Mouse (Mus musculus) thymus, postnatal 0 days (tissue): Measurements from ENCODE around the gene Cdk17. TPM values are rescaled to one million over a fixed set of nuclear protein-coding genes. Genes with fewer than 3 reads are reported as not detected.

Experiments
- DNase-seq: peaks from one replicate; pipeline ENCODE4 v3.0.0-alpha.2; 2015; ENCODE audit warnings: low spot score
- polyA plus RNA-seq: library from polyadenylated mRNA; unstranded; fragments of >200 nt; fragmentation: Nextera tagmentation; extraction: Ambion mirVana; gene quantifications from 2 replicates; pipeline ENCODE4 v1.2.1, GENCODE M21; 2015

Gene Cdk17
- polyA plus RNA-seq, result 46.3 and 55.3 TPM in 2 replicates

DNA sequence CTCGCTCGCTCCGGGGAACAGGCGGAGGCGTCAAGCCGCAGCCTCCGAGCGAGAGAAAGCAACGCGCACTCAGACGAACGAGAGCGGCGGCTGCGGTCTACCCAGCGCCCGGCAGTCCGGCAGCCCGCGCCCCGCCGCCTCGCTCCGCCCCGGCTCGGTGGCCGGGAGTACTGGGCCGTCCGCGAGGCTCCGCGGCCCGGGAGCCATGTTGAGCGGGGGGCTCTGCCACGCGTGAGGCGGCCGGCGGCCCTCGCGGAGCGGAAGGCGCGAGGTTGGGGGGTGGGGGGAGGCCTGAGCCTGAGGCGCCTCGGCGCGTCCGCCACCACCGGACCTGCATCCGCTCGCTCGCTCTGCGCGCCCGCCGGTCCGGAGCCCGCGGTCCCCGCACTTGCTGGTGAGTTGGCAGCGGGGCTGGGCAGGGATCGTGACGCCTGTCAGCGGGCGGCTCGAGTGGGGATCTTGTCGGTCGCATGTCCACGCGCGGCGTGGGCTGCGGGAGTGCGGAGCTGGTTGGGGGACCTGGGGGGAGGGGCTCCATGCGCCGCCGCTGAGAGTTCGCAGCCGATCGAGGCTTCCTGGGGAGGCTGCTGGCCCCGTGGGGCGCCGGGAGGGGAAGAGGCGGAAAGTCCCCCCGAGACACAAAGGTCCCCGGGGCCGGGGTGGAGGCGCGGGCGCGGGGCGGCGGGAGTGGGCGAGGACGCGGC, at the start of gene Cdk17:
Cdk17 (plus strand) TSS at position 69 of the 704 bp plus-strand sequence.
- DNase-seq, result peak; percentile 70

GRCm38 (mm10) chr10:93111412-93111811, 49.3 kb upstream of the Cdk17 start:
- no peak for DNase-seq

DNA sequence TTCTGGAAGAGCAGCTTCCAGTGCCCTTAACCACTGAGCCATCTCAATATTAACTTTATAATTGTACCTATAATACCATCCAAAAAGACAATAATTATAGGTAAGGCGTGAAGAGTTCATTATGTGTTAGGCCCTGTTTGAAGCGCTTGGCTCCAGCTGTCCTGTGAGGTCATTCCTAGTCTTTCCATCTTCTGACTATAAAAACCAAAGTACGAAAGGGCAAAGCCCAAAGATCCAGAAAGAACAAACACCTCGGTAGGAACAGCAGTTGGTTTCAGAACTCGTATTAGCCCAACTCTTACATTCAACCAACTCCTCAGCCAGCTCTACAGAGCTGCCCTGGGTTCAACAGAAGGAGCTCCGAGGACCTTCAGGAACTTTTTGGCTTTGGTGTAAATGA, 48.7 kb upstream of the Cdk17 start:
- DNase-seq, result no peak

- no peak for DNase-seq
Measured at GRCm38 (mm10) chr10:93113968-93114367, 46.7 kb upstream of the Cdk17 start.

GRCm38 (mm10) chr10:93114782-93115181, 45.9 kb upstream of the Cdk17 start:
- DNase-seq, result no peak

GRCm38 (mm10) chr10:93115743-93116142, 44.9 kb upstream of the Cdk17 start:
- DNase-seq, result no peak

DNA sequence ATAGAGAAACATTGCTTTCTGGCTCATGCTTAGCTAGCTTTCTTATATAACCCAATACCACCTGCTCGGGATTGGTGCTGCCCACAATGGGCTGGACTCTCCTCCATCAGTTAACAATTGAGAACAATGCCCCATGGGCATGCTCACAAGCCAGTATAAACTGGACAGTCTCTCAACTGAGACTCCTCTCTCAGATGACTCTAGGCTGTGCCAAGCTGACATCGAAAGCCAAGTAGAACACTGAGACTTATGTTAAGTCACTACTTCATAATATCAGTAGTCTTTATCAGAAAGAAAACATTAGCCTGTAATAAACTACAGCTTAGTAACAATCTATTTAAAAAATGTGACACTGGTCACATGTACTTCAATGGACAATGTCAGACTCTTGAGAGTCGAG, 44.0 kb upstream of the Cdk17 start:
- no peak for DNase-seq

DNA sequence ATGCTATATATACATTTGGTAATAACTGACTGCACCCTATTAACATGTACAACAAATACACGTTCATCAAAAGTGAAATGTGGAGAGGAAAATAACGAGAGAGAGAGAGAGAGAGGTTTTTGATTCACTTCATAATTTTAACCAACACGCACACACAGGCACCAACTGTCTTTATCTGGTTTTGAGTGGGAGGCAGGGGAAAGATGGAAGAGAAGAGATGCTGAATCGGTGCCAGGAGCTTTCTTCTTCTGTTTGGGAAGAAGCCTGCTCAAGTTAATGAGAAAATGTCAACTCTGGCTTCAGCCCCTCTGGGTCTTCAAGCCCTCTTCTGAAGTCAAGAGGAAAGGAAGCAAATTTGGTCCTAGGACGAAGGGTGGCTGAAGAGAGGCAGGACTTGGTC, 40.9 kb upstream of the Cdk17 start:
- DNase-seq, result no peak

GRCm38 (mm10) chr10:93121262-93121860, 39.3 kb upstream of the Cdk17 start:
- DNase-seq, result no peak

DNA sequence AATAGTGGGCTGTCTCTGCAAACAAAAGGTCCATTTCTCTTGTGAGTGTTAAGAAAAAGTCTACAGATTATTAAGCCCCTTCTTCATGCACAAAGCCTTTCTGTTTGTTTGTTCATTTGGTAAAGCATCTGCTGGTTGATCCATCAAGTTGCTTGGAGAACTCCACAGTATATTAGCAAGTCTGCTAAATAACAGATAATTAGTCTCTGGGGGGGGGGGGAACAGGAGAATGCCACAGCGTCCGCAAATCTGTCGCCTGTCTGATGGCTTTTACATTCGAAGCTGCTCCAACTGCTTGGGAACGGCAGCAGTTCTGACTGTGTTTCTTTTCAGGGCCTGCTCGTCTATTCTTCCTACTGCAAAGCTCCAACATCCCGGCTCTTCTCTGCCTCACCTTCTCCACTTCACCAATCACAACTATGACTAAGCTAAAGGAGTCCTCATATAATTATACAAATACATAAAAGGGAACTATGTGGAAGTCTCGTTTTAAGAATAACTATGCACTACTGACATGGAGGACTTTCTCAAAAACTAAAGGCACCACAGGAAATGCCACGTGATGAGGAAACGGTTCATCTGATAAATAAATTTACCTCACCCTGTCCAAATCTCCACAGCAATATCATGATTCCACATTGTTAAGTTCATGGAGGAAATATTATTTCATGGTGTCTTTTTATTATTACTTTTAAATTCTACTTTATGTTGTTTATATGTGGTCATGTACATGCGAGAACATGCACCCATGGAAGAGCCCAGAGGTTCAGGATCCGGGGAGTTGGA, 38.1 kb upstream of the Cdk17 start:
- DNase-seq, result peak; percentile 45

DNA sequence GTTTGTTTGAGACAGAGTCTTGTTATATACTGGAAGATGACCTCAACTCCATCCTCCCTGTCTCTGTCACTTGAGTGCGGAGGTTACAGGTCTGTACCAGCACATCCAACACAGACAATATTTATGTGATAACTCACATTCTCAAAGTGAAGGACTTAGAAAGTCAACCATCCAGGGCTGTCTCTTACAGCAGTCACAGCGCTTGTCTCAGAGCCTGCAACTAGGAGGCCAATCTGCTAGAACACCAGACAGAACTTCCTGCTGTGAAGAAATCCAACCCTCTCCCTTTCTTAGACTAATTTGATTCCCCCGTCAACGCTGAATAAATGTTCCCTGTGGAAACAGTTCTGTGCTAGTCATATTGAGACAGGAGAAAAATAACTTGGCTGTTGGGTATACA, 37.4 kb upstream of the Cdk17 start:
- DNase-seq, result peak; percentile 50

- DNase-seq, result peak; percentile 93
Measured at GRCm38 (mm10) chr10:93123957-93124613, 36.6 kb upstream of the Cdk17 start.

DNA sequence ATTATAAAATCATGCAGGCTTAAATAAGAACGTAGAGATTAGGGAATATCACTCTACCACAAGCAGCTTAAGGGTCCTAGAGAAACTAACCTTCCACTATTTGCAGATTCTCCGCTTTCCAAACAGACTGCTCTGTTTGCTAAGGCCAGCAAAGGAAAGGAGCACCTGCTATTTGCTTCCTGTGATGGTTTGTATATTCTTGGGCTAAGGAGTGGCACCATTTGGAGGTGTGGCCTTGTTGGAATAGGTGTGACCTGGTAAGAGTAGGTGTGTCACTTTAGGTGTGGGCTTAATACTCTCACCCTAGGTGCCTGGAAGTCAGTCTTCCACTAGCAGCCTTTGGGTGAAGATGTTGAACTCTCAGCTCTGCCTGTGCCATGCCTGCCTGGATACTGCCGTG, 34.6 kb upstream of the Cdk17 start:
- no peak for DNase-seq

DNA sequence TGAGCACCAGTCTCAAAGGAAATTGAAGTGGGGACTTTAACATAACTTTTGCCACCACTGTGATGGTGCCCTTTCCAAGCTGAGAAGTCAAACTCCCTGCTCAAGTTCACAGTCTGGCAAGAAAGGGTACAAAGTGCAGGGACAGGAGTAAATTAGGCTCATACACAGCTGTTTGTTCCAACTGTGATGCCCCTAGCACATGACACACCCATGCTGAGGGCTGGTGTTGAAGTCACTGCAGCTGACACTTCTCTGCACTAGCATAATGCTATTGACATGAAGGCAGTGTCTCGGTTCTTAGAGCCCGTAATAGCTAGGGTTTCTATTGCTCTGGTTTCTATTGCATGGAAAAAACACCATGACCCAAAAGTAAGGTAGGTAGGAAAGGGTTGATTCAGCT, 32.1 kb upstream of the Cdk17 start:
- DNase-seq, result no peak

DNA sequence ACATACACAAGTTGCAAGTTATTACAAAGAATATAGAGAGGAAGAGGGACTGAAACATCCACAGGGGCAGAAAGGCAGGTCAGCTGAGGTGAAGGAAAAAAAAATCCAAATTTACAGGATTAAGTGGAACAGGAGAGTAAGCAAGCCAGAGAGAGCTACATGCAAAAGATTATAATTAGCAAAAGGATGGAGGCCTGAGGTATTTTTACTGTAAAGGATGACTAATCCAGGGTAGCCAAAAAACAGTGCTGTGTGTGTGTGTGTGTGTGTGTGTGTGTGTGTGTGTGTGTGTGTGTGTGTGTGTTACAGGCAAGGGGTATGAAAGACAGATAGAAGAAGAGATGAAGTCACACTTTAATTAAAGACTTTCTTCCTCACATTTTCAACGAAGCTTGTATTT, 31.3 kb upstream of the Cdk17 start:
- no peak for DNase-seq

GRCm38 (mm10) chr10:93129904-93130455, 30.7 kb upstream of the Cdk17 start:
- DNase-seq, result no peak

DNA sequence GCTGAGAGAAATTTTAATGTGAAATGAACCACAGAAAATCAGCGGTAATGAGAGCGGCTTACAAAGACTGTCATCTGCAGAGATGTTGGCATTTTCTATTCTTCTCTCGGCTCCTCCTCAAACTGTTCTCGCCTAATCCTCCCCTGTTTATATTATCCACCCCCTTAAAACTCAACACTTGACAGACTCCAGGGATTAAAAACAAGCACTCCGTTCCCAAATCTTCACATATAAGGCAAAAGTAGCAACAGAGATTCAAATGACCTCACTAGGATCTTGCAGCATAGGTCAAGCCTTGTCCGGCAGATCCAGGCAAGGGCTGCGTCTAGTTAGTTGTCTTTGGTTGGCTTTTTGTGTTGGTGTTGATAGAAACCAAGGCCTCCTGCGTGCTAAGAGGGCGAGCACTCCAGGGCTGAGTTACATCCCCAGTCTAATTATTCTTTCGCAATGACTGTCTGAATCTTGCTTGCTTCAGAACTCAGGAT, 30.2 kb upstream of the Cdk17 start:
- no peak for DNase-seq

DNA sequence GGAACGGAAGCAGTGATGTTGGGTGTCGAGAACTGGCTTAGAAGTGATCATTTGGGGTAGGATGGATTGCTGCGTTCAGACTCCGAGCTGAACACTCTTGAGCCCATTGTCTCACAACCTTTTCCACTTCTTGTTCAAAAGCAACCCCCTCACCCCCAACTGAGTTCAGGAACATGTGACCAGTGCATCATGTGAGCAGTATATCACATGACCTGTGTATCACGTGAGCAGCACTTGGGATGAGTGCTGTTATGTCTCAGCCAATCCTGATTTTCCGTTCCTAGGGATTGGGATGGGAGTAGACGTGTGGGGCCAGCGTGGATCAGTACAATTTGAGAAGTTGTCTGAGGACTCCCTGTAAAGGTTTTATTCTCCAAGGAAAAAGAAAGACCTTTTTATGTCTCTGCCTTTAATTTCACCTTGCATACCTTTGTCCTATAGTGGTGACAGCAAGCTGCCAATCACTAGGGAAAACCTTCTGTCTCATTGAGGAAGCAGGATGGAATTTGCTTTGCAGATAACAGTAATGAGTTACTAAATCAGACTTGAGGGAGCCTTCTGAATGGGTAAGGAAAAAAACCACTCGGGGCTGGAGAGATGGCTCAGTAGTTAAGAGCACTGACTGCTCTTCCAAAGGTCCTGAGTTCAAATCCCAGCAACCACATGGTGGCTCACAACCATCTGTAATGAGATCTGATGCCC, 28.7 kb upstream of the Cdk17 start:
- no peak for DNase-seq

DNA sequence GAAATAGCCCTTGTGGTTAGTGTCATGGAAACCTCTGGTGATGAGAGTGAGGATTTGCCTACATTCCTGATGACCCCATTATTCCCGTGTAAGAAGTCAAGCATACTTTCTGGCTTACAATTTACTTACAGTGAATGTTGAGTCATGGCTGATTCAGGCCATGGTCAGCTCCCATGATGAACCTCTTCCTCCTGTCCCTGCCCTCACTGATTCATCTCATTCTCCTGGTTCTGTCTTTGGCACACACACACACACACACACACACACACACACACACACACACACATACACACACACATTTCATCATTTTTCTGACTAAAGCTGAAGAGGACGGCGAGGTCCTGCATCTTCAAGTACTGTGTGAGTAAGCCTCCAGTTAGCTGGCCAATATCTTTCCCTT, 21.9 kb upstream of the Cdk17 start:
- no peak for DNase-seq

DNA sequence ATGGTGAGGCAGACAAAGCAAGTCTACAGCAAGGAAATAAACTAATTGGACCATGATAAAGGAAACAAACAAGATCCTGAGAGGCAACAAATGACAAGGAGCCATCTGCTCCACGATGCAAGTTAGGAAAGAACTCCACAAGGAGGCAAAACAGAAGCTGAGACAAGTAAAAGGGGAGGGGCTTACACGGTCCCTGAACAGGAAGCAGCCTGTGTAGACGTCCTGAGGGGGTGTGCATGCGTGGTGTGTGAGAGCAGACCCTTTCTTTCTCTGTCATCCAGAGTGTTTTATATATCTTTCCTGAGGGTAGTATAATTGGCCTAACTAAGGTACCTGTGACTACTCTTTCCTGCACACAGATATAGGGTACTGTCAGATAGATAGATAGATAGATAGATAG, 19.9 kb upstream of the Cdk17 start:
- DNase-seq, result peak; percentile 55
